11 mouse cellular contexts compared by ENCODE assay signal in the genomic region with DNA sequence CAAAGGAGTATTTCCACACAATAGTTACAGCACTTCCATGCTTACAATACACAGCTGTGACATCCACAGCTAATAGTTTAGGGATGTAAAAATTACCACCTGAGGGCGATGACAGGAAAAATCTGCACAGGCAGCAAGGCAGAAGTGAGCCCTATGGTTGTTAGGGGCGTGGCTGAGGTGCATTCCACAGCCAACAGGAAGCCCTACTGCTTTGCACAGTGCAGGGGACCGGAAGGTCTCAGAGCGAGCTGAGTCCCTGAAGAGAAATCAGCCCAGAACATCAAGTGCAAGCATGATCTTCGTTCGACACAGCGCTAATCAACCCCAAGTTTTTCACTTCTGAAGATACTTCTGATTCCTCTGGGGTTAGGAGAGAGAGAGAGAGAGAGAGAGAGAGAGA. TPM values are rescaled to one million over a fixed set of nuclear protein-coding genes. Genes with fewer than 3 reads are reported as not detected.
DNase-seq lines count a peak whose midpoint lies in the region; ATAC-seq lines count a peak whose summit lies in the region.
"Had no signal": no experiment of that assay in that cellular context is flagged by ENCODE, and none has a peak within 500 bp of the region (broad histone marks: within the 10 kb centered on the region; RNA-seq: fewer than 3 reads in every experiment).

No protein-coding gene starts in this region.

- H3K4me2 ChIP-seq in limb, embryonic 11.5 days (ENCODE audit: low read depth, severe bottlenecking) = no peak overlapping the region
- peak overlapping the region; percentile 40; the same call in 1 of the 2 replicates for H3K4me2 ChIP-seq in heart, embryonic 16.5 days (ENCODE audit: low read depth, low read length)
- no peak overlapping the region for H3K4me2 ChIP-seq in hindbrain, embryonic 13.5 days
- H3K4me2 ChIP-seq: hindbrain, embryonic 14.5 days; midbrain, embryonic 13.5 days had no signal

- DNase-seq in limb, embryonic 11.5 days (ENCODE audit: low spot score) = peak; percentile 49
- DNase-seq in limb, embryonic 10.5 days (ENCODE audit: low spot score) = no peak
- peak; percentile 15 to 36 for DNase-seq in lung, postnatal 4 days
- DNase-seq in thymus, postnatal 36 days = peak; percentile 65 to 77

- no peaks in the 10 kb centered on the region for H3K4me1 ChIP-seq in limb, embryonic 11.5 days (ENCODE audit: control insufficient read depth, insufficient read depth, low read length)
- peaks cover 10% of the 10 kb centered on the region for H3K4me1 ChIP-seq in limb, embryonic 10.5 days
- peaks cover 2% of the 10 kb centered on the region; the same call in 1 of the 2 replicates for H3K4me1 ChIP-seq in heart, embryonic 16.5 days (ENCODE audit: control insufficient read depth, insufficient read depth, low read length)
- H3K4me1 ChIP-seq in hindbrain, embryonic 13.5 days (replicated peaks) = no peaks in the 10 kb centered on the region
- H3K4me1 ChIP-seq: midbrain, embryonic 13.5 days had no signal

- H3K36me3 ChIP-seq in limb, embryonic 11.5 days (ENCODE audit: control insufficient read depth, insufficient read depth, low read length) = no peaks in the 10 kb centered on the region
- H3K36me3 ChIP-seq in limb, embryonic 10.5 days = no peaks in the 10 kb centered on the region
- H3K36me3 ChIP-seq in heart, embryonic 16.5 days (ENCODE audit: control insufficient read depth, insufficient read depth) = no peaks in the 10 kb centered on the region
- no peaks in the 10 kb centered on the region for H3K36me3 ChIP-seq in hindbrain, embryonic 13.5 days
- H3K36me3 ChIP-seq: midbrain, embryonic 13.5 days had no signal

- H3K4me3 ChIP-seq in limb, embryonic 11.5 days (ENCODE audit: low read depth, low read length) = no peak overlapping the region
- H3K4me3 ChIP-seq in limb, embryonic 10.5 days = no peak overlapping the region
- H3K4me3 ChIP-seq in heart, embryonic 16.5 days (ENCODE audit: low read length) = no peak overlapping the region
- no peak overlapping the region for H3K4me3 ChIP-seq in hindbrain, embryonic 13.5 days
- H3K4me3 ChIP-seq: midbrain, embryonic 13.5 days had no signal

- 48% methylated on average over 7 of the region's 7 CpGs for WGBS in limb, embryonic 11.5 days
- WGBS in limb, embryonic 10.5 days = 58% methylated on average over 7 of the region's 7 CpGs
- WGBS in heart, embryonic 16.5 days = 19% methylated on average over 7 of the region's 7 CpGs
- WGBS in hindbrain, embryonic 13.5 days = 61% methylated on average over 7 of the region's 7 CpGs

- H3K9me3 ChIP-seq in limb, embryonic 11.5 days (ENCODE audit: control insufficient read depth, low read length) = no peaks in the 10 kb centered on the region
- no peaks in the 10 kb centered on the region for H3K9me3 ChIP-seq in limb, embryonic 10.5 days (replicated peaks)
- peaks cover 5% of the 10 kb centered on the region; the same call in 1 of the 2 replicates for H3K9me3 ChIP-seq in heart, embryonic 16.5 days (replicated peaks; ENCODE audit: control insufficient read depth, low read length)
- H3K9me3 ChIP-seq in hindbrain, embryonic 13.5 days = no peaks in the 10 kb centered on the region
- H3K9me3 ChIP-seq: midbrain, embryonic 13.5 days had no signal

- H3K27ac ChIP-seq in limb, embryonic 11.5 days (replicated peaks; ENCODE audit: low read depth, low read length) = no peak overlapping the region
- H3K27ac ChIP-seq in limb, embryonic 10.5 days = no peak overlapping the region
- H3K27ac ChIP-seq in heart, embryonic 16.5 days (ENCODE audit: low read length) = peak overlapping the region; percentile 12; the same call in 1 of the 2 replicates
- no peak overlapping the region for H3K27ac ChIP-seq in hindbrain, embryonic 13.5 days
- H3K27ac ChIP-seq: hindbrain, embryonic 14.5 days; midbrain, embryonic 13.5 days had no signal

- H3K9ac ChIP-seq in limb, embryonic 11.5 days (ENCODE audit: low read length) = no peak overlapping the region
- H3K9ac ChIP-seq in heart, embryonic 16.5 days (ENCODE audit: low read length) = no peak overlapping the region
- no peak overlapping the region for H3K9ac ChIP-seq in hindbrain, embryonic 13.5 days
- H3K9ac ChIP-seq: hindbrain, embryonic 14.5 days; midbrain, embryonic 13.5 days had no signal

- no peaks in the 10 kb centered on the region for H3K27me3 ChIP-seq in limb, embryonic 11.5 days (ENCODE audit: control insufficient read depth, insufficient read depth, low read length)
- H3K27me3 ChIP-seq in limb, embryonic 10.5 days (ENCODE audit: low read depth, poor library complexity, severe bottlenecking) = no peaks in the 10 kb centered on the region
- H3K27me3 ChIP-seq in heart, embryonic 16.5 days (ENCODE audit: control insufficient read depth, insufficient read depth, low read length) = no peaks in the 10 kb centered on the region
- no peaks in the 10 kb centered on the region for H3K27me3 ChIP-seq in hindbrain, embryonic 13.5 days
- H3K27me3 ChIP-seq: midbrain, embryonic 13.5 days; Patski had no signal

- no peak for ATAC-seq in limb, embryonic 11.5 days (ENCODE audit: insufficient number of reproducible peaks, low FRiP score, low TSS enrichment, low read depth)
- ATAC-seq in heart, embryonic 16.5 days (replicated peaks; ENCODE audit: extremely low read depth, insufficient read depth, low FRiP score) = peak; percentile 91
- ATAC-seq in monocyte, adult 5-6 weeks (replicated peaks; ENCODE audit: insufficient number of reproducible peaks, low FRiP score, low TSS enrichment, poor library complexity, severe bottlenecking) = no peak
- ATAC-seq in hindbrain, embryonic 13.5 days (ENCODE audit: low FRiP score) = no peak
- ATAC-seq in erythroid progenitor cell, adult 5-6 weeks (replicated peaks; ENCODE audit: low FRiP score, poor library complexity, severe bottlenecking) = no peak
- ATAC-seq: midbrain, embryonic 13.5 days; Patski had no signal

RNA-seq across cellular contexts. Expression of a gene that starts 34.4 kb away (rescaled TPM):
- polyA plus RNA-seq in limb, embryonic 11.5 days (2014; fragmentation: Nextera tagmentation; extraction: Ambion mirVana) = 33.5 and 36.6 TPM in 2 replicates
- 36.4 and 39.1 TPM in 2 replicates for polyA plus RNA-seq in limb, embryonic 10.5 days (2016; fragmentation: Nextera tagmentation; extraction: Ambion mirVana)
- polyA plus RNA-seq in heart, embryonic 16.5 days (2015; fragmentation: Nextera tagmentation; extraction: Ambion mirVana) = 59.0 and 60.4 TPM in 2 replicates
- 17.2 to 25.0 TPM (median 18.9 TPM) in 3 replicates for total RNA-seq in monocyte, adult 5-6 weeks (2017)
- polyA plus RNA-seq in hindbrain, embryonic 13.5 days (2015; fragmentation: Nextera tagmentation; extraction: Ambion mirVana) = 17.2 and 17.5 TPM in 2 replicates
- total RNA-seq in erythroid progenitor cell, adult 5-6 weeks (2015; ENCODE audit: low replicate concordance) = 8.3 and 13.8 TPM in 2 replicates
- 7.2 and 9.9 TPM in 2 replicates for total RNA-seq in erythroid progenitor cell, adult 5-6 weeks (2017; ENCODE audit: low replicate concordance)
